Mouse (Mus musculus) thymus, postnatal 4 days (tissue): Measurements from ENCODE around the gene Vps52.

Experiments
- DNase-seq: peaks from one replicate; pipeline ENCODE4 v3.0.0; 2021

The Vps52 gene

DNA sequence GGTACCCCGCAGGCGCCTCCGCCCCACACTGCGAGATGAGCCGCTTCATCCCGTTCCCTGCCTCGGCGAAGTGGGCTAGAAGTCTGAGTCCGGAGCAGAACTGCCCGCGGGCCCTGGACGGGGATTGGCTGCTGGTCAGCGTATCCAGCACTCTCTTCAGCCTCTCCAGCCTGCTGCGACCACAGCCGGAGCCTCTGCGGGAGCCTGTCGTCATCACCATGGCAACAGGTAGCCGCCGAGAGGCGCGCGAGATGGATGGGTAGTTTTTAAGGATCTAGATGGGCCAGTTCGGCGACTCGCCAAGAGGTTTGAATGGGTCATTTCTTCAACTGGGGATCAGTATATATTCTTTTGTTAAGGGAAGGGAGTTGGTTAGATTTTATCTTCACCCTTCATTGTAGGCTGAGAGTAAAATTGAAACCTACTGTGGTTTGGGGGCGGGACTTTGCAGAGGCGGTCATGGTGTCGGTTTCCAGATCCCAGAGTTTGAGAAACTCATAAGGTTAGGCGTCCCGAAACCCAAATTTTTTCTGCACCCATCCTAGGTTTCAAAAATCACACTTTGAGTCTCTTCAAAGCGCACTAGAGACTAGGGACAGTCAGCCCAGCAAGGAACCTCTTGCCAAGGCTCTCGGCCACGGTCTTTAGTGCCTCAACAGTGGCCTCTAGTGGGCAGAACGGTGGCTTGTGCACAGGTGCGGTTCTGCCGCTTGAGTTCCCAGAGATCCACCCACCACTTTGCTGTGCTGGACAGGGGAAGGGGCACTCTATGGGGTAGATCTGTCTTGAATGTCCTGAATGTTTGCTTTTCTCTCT is 35.1 kb upstream of the Vps52 start:
- peak; percentile 94 for DNase-seq

DNA sequence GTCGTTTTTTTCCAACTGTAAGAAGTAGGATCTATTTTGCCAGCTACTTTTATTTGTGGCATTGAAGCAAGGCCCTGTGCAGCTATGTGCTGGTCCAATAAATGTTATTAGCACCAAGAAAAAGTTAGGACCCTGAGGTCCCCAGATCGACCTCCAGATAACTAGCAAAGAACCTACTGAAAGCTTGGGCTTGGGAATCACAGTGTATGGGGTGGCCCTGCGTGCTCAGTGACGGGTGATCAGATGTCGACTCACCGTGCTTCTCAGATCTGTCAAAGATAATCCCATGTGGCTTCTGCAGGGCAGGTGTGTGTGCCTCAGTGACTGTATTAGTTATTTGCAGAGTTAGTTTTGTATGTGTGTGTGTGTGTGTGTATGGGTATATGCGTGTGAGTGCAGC is 34.3 kb upstream of the Vps52 start:
- DNase-seq = no peak

DNA sequence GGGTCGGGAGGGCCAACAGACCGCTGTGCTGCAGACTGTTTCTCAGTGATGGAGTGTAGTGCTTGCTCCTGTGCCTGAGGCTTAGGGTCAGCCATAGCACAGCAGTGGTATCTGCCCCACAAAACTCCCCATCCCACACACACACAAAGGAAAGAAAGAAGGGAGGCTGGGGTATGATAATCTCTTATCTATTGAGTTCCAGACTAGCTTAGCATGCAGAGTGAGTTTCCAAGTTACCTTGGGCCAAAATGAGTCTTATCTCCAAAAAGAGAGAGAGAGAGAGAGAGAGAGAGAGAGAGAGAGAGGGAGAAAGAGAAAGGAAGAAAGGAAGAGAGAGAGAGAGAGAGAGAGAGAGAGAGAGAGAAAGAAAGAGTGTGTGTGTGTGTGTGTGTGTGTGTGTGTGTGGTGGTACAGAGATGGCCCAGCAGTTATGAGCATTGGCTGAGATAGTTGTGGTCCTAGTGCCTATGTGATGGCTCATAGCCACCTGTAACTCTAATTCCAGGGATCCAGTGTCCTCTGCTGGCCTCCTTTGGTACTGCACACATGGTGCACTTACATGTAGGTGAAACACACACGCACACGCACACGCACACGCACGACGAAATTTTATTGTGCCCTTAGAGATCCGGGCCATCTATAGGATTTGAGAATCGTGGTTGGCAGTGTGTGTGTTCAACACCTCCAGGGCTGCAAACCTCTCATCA is 30.9 kb upstream of the Vps52 start:
- DNase-seq = peak; percentile 81

DNA sequence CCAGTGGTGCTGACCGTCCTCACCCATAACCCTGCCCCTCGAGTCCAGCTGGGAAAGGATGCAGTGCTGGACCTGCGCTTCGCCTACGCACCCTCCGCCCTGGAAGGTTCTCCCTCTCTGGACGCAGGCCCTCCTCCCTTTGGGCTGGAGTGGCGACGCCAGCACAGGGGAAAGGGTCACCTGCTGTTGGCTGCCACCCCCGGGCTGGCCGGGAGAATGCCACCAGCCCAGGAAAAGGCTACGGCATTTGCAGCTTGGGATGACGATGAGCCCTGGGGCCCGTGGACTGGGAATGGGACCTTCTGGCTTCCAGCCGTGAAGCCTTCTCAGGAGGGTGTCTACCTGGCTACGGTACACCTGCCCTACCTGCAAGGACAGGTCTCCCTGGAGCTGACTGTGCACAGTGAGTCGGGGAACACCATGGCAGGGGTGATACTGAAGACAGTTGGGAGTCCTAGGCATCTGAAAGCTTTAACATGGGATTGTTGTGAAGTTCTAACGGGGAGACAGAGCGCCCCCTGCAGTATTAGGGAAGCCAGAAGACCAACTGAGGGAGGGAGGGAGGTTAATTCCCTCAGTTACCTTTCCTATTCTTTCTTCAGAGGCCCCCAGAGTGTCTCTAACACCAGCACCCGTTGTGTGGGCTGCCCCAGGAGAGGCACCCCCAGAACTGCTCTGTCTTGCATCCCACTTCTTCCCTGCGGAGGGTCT is 30.1 kb upstream of the Vps52 start:
- peak; percentile 16 for DNase-seq

DNA sequence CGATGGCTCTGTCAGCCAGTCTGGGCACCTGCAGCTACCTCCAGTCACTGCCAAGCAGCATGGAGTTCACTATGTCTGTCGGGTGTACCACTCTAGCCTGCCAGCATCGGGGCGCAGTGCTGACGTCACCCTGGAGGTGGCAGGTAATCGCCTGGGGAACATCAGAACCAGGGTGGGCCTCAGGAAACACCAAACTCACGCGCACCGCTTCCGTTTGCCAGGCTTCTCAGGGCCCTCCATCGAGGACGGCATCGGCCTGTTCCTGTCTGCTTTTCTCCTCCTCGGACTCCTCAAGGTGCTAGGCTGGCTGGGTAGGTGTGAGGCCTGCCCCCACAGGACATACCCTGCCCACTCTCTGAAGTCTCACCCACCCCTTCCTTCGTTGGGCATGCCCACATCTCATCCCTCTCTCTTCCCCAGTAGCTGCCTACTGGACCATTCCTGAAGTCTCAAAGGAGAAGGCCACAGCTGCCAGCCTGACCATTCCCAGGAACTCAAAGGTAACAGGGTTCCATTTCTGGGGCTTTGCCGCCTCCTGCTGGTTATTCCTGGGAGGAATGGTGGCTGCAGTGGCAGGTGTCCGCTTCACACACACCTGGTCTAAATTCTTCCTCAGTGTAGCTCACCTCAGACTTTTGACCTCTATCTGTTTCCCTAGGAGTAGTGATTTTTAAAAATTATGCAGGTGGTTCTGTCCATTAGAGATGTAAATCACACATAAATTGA is 29.2 kb upstream of the Vps52 start:
- peak; percentile 55 for DNase-seq

DNA sequence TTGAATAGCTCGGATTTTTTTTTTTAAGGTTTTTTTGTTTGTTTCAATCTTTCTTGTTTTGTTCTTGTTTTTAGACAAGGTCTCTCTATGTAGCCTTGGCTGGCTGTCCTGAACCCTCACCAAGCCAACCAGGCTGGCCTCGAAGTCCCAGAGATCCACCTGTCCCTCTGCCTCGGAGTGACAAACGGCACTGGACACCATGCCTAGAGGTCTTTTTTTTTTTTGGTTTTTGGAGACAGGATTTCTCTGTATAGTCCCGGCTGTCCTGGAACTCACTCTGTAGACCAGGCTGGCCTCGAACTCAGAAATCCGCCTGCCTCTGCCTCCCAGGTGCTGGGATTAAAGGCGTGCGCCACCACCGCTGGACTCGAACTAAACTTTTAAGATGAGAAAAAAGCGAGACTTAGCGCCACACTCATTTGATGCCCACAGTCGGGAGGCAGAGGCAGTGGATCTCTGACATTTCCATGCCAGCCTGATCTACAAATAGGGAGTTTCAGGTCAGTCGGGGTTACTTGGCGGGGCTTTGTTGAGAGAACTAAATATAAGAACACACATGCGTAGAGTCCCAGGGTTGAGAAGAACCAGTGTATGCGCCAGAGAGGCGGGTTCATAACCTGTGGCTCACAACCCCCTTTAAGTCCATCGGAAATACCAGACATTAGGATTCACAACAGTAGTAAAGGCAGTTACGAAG is 27.2 kb upstream of the Vps52 start:
- no peak for DNase-seq

DNA sequence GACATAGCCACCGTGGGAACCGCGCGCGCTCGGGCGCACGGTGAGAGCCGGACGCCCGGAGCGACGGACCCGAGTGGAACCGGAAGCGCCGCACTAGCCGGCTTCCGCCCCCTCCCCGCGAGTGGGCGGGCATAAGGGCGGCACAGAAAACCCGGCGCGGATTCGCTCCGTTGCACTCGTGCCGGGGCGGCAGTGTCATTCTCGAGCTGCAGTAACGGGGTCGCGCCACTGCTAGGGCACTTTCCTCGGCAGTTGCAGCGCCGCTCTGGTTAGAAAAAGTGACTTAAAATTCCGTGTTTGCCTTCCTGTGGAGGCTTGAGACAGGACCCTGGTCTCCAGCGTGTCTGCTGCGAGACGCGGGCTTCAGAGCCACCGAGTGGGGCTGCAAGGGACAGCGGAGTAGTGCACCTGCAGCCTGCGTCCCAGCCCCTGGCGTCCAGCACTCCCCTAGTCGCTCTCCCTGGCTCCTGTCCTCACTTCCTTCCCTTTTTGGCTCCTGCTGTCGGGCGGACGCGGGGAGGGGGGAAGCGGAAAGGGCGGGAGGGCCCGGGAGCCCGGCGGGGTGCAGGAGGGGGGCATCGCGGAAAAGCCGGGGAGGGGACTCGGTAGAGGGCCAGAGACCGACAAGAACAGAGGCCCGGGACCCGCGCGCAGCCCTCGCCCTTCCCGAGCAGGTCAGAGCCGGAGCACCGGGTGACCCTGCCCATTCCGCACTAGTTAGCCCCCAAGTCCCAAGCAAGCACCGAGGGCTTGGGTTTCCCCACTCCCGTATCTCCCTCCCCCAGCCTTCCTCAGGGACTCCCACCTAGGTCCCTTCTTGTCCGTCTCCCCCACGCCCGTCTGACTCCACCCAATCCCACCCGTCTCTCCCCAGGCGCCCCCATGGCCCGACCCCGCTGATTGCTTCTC is 26.0 kb upstream of the Vps52 start, which contains the start of gene Rgl2:
Gene Rgl2, plus strand, starts transcription at position 173 of the 909 bp plus-strand sequence.
- DNase-seq = peak; percentile 99

DNA sequence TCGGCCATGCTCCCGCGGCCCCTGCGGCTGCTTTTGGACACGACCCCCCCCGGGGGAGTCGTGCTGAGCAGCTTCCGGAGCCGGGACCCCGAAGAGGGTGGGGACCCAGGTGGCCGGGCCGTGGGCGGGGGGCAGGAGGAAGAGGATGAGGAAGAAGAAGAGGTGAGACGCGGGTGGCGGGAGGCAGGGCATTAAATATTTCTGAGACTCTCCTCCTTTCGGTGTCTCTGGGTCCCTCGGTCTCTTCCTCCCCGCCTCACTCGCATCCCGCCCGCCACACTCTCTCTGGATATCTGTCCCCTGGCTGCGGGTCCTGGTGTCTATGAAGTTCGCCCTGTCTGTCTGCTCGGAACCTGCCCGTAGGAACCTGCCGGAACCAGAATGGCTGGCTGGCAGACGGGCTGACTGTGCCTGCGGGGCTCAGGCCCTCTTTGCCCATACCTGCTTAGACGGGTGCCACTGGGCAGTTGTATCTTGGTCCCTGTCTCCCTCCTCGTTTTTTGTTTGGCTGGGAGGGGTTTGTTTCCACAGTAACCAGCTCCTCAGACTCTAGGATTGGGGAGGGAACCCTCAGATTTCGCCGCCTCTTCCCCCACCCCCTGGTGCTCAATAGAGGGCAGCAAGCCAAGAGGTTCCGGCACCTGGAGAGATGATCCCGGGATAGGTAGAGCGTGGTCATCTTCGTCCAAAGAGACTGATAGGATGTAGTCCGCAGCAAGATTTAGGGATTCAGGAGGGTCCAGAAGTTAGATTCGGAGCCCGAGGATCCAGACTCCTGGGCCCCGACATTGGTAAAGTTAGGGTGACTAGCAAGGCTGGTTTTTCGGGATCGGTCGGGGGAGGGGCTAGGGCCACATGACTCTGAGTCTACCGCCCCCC is 25.1 kb upstream of the Vps52 start:
- peak; percentile 80 for DNase-seq

DNA sequence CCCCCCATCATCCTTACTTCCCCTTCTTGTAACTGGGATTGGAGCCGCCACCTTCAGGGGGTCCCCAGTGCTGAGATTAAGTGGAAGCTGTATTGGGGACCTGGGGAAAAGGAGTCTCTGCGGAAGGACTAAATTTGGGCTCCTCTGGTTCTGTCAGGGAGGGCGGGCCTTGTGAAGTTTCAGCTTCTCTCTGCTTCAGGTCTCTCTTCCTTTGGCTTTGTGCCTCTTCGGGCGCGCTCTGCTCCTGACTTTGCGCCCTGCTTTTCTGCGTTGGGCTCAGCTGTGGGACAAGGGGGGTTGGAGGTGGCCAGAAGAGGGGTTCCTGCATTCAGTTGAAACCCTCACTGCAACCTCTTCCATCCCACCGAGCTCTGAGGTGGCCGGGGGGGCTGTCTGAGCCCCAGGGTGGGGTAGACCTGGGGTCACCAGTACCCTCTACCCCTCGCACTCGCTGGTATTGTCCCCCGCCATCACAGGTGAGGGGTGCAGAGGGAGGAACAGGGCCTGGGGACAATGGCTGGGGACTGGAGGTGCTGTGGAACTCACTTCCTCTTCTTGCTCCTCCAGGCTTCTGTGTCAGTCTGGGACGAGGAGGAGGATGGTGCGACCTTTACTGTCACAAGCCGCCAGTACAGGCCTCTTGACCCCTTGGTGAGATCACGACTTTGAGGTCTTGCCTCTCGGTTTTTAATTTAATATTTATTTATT is 24.3 kb upstream of the Vps52 start:
- peak; percentile 45 for DNase-seq

DNA sequence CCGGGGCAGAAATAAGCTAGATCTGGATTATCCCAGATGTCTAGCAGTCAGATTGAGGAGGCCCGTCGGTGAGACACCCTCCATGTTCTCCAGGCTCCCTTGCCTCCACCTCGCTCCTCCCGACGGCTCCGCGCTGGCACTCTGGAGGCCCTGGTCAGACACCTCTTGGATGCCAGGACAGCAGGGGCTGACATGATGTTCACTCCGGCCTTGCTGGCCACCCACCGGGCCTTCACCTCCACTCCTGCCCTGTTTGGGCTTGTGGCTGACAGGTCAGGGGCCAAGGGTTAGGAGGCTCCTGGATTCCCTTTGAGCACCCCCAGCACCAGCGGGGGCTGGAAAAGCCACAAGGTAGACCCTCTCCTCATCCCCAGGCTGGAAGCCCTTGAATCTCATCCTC is 23.7 kb upstream of the Vps52 start:
- DNase-seq = no peak

DNA sequence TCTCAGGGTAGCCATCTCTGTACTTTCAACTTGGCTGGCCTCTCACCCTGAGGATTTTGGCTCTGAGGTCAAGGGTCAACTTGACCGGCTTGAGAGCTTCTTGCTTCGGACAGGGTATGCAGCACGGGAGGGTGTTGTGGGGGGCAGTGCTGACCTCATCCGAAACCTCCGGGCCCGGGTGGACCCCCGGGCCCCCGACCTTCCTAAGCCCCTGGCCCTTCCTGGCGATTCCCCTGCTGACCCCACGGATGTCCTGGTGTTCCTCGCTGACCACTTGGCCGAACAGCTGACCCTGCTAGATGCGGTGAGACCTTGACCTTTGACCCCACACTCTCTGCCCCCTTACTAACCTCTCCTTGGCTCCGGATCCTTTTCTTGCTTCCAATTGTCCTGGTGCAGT is 23.2 kb upstream of the Vps52 start:
- DNase-seq = no peak

DNA sequence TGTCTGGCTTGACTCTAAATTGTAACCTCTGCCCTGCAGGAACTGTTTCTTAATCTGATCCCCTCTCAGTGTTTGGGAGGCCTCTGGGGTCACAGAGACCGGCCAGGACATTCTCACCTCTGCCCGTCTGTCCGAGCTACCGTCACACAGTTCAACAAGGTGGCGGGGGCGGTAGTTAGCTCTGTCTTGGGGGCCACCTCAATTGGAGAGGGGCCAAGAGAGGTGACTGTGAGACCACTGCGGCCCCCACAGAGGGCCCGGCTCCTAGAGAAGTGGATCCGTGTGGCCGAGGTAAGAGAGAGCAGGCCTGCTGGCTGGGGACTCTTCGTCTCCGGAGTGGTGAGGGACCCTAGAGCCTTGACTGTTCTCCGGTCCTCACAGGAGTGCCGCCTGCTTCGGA is 22.6 kb upstream of the Vps52 start:
- no peak for DNase-seq

DNA sequence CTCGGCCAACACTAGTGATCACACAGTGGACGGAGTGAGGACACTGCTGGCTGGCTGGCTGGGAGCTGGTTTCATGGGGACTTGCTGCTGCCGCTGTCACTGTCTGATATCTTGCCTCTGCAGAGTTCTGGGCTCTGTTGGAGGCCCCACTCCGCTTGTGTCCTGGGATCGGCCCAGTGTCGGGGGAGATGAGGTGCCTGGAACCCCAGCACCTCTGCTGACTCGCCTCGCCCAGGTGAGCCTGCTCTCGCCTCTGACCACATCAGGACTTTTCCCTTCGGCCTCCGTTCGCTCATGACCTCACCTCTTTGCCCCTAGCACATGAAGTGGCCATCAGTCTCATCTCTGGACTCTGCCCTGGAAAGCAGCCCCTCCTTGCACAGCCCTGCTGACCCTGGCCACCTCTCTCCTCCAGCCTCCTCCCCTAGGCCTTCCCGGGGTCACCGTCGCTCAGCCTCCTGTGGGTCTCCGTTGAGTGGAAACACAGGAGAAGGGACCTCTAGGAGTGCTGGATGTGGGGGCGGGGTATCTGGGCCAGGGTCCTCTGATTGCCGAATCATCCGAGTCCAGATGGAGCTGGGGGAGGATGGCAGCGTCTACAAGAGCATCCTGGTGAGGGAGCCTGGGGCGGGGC is 20.1 kb upstream of the Vps52 start:
- DNase-seq = no peak

DNA sequence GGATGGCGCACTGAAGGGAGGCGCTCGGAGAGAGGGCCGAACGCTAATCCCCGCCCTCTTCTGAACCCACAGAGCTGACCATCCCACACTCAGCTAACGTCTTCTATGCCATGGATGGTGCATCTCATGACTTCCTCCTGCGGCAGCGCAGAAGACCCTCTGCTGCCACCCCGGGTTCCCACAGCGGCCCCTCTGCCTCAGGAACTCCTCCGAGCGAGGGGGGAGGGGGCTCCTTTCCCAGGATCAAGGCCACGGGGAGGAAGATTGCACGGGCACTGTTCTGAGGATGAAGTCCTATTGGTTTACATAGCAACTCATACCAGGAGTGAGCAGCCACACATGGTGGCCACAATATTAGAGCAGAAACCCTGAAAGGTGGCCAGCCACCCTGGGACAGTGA is 18.6 kb upstream of the Vps52 start:
- peak; percentile 16 for DNase-seq

DNA sequence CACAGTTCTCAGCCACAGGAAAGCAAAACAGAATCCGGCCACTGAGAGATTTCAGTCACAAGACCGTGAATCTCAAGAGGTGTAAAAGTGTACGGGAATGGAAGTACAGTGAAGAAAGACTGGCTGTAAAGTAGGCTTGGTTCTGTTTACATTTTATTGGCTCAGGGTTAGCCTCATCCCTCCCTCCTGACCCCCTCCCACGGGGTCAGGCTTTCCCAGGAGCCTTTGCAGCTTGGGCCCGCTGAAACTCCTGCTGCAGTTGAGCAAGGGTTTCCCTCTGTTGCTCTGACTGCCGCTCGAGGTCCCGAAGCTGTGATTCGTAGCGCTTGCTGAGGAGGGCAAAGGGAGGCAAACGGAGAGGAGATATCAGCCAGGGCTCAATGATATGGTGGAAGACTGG is 16.8 kb upstream of the Vps52 start:
- DNase-seq = no peak

DNA sequence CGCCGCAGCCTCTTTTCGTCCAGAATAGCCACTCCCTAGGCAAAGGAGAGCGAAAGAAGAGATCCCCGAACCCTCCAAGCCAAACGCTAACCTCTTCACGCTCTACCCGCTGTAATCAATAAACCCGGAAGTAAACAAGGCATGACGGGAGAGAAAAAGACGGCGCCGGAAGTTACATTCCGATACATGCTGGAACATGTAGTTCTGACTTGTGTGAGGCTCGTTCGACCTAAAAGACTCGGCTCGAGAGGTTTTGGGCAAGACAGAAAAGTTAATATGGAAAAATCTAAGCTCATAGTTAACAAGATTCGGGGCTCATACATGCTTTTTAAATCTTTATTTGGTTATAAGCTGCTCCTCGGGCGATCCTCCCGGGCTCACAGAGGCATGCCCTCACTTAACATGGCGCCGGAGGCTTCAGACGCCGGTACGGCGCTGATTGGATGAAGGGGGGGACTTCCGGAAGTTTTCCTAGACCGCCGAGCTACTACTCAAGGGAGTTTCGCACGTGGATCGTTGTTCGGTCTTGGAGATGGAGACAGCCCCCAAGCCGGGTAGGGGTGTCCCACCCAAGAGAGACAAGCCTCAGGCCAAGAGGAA is 15.3 kb upstream of the Vps52 start, which contains the start of the genes Pfdn6 and Wdr46:
Gene Pfdn6, minus strand, starts transcription at position 138 of the 600 bp plus-strand sequence.
Gene Wdr46, plus strand, starts transcription at position 455 of the 600 bp plus-strand sequence.
- peak; percentile 93 for DNase-seq

DNA sequence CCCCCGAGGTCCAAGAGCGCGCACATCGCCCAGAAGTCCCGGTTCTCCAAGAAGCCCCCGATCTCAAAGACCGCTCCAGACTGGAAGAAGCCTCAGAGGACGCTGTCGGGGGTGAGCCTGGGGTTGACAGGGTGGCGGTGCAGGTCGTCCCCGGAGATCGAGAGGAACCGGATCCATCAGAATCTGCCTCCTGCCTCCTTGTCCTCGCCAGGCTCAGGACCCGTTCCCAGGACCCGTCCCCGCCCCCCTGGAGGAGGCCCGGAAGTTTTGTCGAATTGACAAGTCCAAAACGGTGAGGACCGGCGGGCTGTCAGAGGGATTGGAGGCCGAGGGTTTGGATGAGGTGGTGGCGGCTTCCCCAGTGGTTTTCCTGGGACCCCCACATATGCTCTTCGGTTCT is 14.6 kb upstream of the Vps52 start:
- peak; percentile 62 for DNase-seq

DNA sequence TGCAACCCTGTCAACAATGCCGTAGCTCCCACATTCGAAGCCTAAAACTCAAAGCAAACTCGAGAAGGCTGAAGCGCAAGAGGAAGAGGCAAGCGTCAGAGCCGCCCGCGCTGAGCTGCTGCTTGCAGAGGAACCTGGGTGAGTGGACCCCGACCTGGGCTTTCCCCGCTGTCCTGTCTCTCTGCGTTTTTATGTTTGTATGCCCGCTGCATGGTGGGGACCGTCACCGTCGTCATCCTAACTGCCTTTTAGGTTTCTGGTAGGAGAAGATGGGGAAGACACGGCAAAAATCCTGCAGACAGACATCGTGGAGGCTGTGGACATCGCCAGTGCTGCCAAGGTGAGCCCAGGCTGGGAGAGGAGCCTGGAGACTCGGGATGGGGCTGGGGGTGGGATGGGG is 14.2 kb upstream of the Vps52 start:
- DNase-seq = peak; percentile 41
